Mouse (Mus musculus) embryonic facial prominence, embryonic 14.5 days (tissue): Measurements from ENCODE around the gene Pinlyp. TPM values are rescaled to one million over a fixed set of nuclear protein-coding genes. Genes with fewer than 3 reads are reported as not detected.

ENCODE experiments used
- ATAC-seq: fragments of 200-750 bp; cut with Nextera tagmentation; 2 replicates; pipeline ENCODE4 v1.8.0; 2017; ENCODE audit warnings: low read depth, moderate number of reproducible peaks, moderate TSS enrichment
- DNase-seq: peaks from one replicate; pipeline ENCODE4 v3.0.0-alpha.2; 2015; ENCODE audit warnings: low spot score
- H3K27ac ChIP-seq: fragments of 300-500 bp; sonication (generic); replicated peaks from 2 replicates; pipeline ENCODE4 v1.5.1; 2014; ENCODE audit warnings: low read depth, mild to moderate bottlenecking, low read length, moderate library complexity
- H3K27me3 ChIP-seq: fragments of 300-500 bp; sonication (generic); replicated peaks from 2 replicates; pipeline ENCODE4 v1.6.1; 2014; ENCODE audit warnings: low read length; ENCODE audit not compliant: control insufficient read depth, insufficient read depth
- H3K36me3 ChIP-seq: fragments of 300-500 bp; sonication (generic); 2 replicates; pipeline ENCODE4 v1.6.1; 2014; ENCODE audit warnings: low read length, mixed read lengths; ENCODE audit not compliant: control insufficient read depth, insufficient read depth
- H3K4me1 ChIP-seq: fragments of 300-500 bp; sonication (generic); 2 replicates; pipeline ENCODE4 v1.6.1; 2014; ENCODE audit warnings: antibody characterized with exemption, low read length; ENCODE audit not compliant: control insufficient read depth, insufficient read depth
- H3K4me2 ChIP-seq: fragments of 300-500 bp; sonication (generic); 2 replicates; pipeline ENCODE4 v1.6.1; 2014; ENCODE audit warnings: low read depth, mild to moderate bottlenecking, low read length, moderate library complexity, mixed read lengths
- H3K4me3 ChIP-seq: fragments of 300-500 bp; sonication (generic); 2 replicates; pipeline ENCODE4 v1.5.1; 2014; ENCODE audit warnings: low read depth, mild to moderate bottlenecking, low read length
- H3K9ac ChIP-seq: fragments of 300-500 bp; sonication (generic); 2 replicates; pipeline ENCODE4 v1.6.1; 2014; ENCODE audit warnings: low read depth, mild to moderate bottlenecking, low read length, moderate library complexity, mixed read lengths
- H3K9me3 ChIP-seq: fragments of 300-500 bp; sonication (generic); 2 replicates; pipeline ENCODE4 v1.6.1; 2016; ENCODE audit warnings: low read length; ENCODE audit not compliant: control insufficient read depth
- WGBS: fragments of 180-500 bp; shearing (Covaris S2); extraction: QIAGEN DNeasy Blood & Tissue Kit; methylation state at CpG from one replicate; pipeline ENCODE4 v1.1.7; 2014; 5-methylcytosine and 5-hydroxymethylcytosine counted together
- polyA plus RNA-seq: library from polyadenylated mRNA; unstranded; fragments of >200 nt; fragmentation: Nextera tagmentation; extraction: Ambion mirVana; gene quantifications from 2 replicates; pipeline ENCODE4 v1.2.1, GENCODE M21; 2014

The Pinlyp gene
- polyA plus RNA-seq, 1 experiment from 2014 or later = 1.5 TPM

- no peak for ATAC-seq
- WGBS = 82% methylated on average over 12 of the region's 12 CpGs
Observed at GRCm38 (mm10) chr7:24551985-24552759, 6.3 kb upstream of the Pinlyp start.

GRCm38 (mm10) chr7:24547534-24548036 is 1.7 kb upstream of the Pinlyp start:
- Histone ChIP-seq H3K4me3 (peak overlapping the region; percentile 85), H3K36me3 (peaks cover 35% of the 10 kb centered on the region), H3K9me3 (no peaks in the 10 kb centered on the region; the same call in 1 of the 2 replicates), H3K4me1 (peaks cover 8% of the 10 kb centered on the region; the same call in 1 of the 2 replicates), H3K9ac (peak overlapping the region; percentile 88), H3K4me2 (peak overlapping the region; percentile 83), H3K27me3 (no peaks in the 10 kb centered on the region), H3K27ac (peak overlapping the region; percentile 61)
- DNase-seq (no peak), ATAC-seq (no peak)
- WGBS = 31% methylated on average over 12 of the region's 13 CpGs

More at GRCm38 (mm10) chr7:24551985-24552759, 6.3 kb upstream of the Pinlyp start:
- DNase-seq = no peak
- H3K36me3 ChIP-seq = peaks cover 68% of the 10 kb centered on the region
- no peaks in the 10 kb centered on the region for H3K9me3 ChIP-seq
- H3K27me3 ChIP-seq = no peaks in the 10 kb centered on the region
- no peak overlapping the region for H3K4me2 ChIP-seq
- 0 out of 2 replicates have a peak, but pooled peaks cover 5% of the 10 kb centered on the region for H3K4me1 ChIP-seq
- H3K27ac ChIP-seq = no peak overlapping the region
- no peak overlapping the region for H3K9ac ChIP-seq
- no peak overlapping the region for H3K4me3 ChIP-seq

- Histone ChIP-seq H3K9me3 (no peaks in the 10 kb centered on the region; the same call in 1 of the 2 replicates), H3K9ac (peak overlapping the region; percentile 88), H3K27ac (peak overlapping the region; percentile 64), H3K27me3 (no peaks in the 10 kb centered on the region), H3K4me3 (peak overlapping the region; percentile 85), H3K36me3 (peaks cover 27% of the 10 kb centered on the region), H3K4me2 (peak overlapping the region; percentile 83), H3K4me1 (peaks cover 8% of the 10 kb centered on the region; the same call in 1 of the 2 replicates)
- ATAC-seq (peak; percentile 100), DNase-seq (peak; percentile 99)
- WGBS = under 1% methylated on average over 33 of the region's 57 CpGs
Observed at GRCm38 (mm10) chr7:24546634-24547389, 894 bp upstream of the Pinlyp start.

GRCm38 (mm10) chr7:24544506-24544905 is 1.4 kb downstream of the Pinlyp start:
- H3K27ac ChIP-seq = no peak overlapping the region
- H3K4me2 ChIP-seq = no peak overlapping the region
- H3K9ac ChIP-seq = no peak overlapping the region
- no peaks in the 10 kb centered on the region for H3K27me3 ChIP-seq
- DNase-seq = no peak
- peaks cover 8% of the 10 kb centered on the region; the same call in 1 of the 2 replicates for H3K4me1 ChIP-seq
- no peak for ATAC-seq
- no peaks in the 10 kb centered on the region; the same call in 1 of the 2 replicates for H3K9me3 ChIP-seq
- no peak overlapping the region for H3K4me3 ChIP-seq
- peaks cover 12% of the 10 kb centered on the region for H3K36me3 ChIP-seq
- WGBS = 83% methylated on average over 2 of the region's 2 CpGs

- Histone ChIP-seq H3K9me3 (no peaks in the 10 kb centered on the region; the same call in 1 of the 2 replicates), H3K4me3 (no peak overlapping the region), H3K4me2 (no peak overlapping the region), H3K27ac (no peak overlapping the region), H3K36me3 (peaks cover 18% of the 10 kb centered on the region), H3K9ac (no peak overlapping the region), H3K4me1 (no peaks in the 10 kb centered on the region), H3K27me3 (no peaks in the 10 kb centered on the region)
- DNase-seq (no peak), ATAC-seq (no peak)
- 91% methylated on average over 4 of the region's 4 CpGs for WGBS
Observed at GRCm38 (mm10) chr7:24539686-24540085, 6.2 kb downstream of the Pinlyp start.

- H3K4me3 ChIP-seq = no peak overlapping the region
- no peak overlapping the region for H3K27ac ChIP-seq
- WGBS = 83% methylated on average over 5 of the region's 5 CpGs
- DNase-seq (no peak), ATAC-seq (no peak)
- H3K36me3 ChIP-seq = peaks cover 28% of the 10 kb centered on the region
- H3K27me3 ChIP-seq = no peaks in the 10 kb centered on the region
- H3K9ac ChIP-seq = no peak overlapping the region
- no peaks in the 10 kb centered on the region for H3K9me3 ChIP-seq
- no peak overlapping the region for H3K4me2 ChIP-seq
- H3K4me1 ChIP-seq = no peaks in the 10 kb centered on the region
Observed at GRCm38 (mm10) chr7:24538701-24539100, 7.2 kb downstream of the Pinlyp start.

GRCm38 (mm10) chr7:24538154-24538553 is 7.8 kb downstream of the Pinlyp start:
- 46% methylated on average over 5 of the region's 5 CpGs for WGBS
- Histone ChIP-seq H3K9ac (no peak overlapping the region), H3K4me3 (no peak overlapping the region), H3K27me3 (no peaks in the 10 kb centered on the region; the same call in 1 of the 2 replicates), H3K9me3 (no peaks in the 10 kb centered on the region), H3K36me3 (peaks cover 34% of the 10 kb centered on the region), H3K27ac (no peak overlapping the region), H3K4me2 (no peak overlapping the region), H3K4me1 (no peaks in the 10 kb centered on the region)
- ATAC-seq = no peak
- DNase-seq = no peak

GRCm38 (mm10) chr7:24537591-24537990 is 8.3 kb downstream of the Pinlyp start:
- ATAC-seq = no peak

More at GRCm38 (mm10) chr7:24537591-24537990, 8.3 kb downstream of the Pinlyp start:
- peaks cover 36% of the 10 kb centered on the region for H3K36me3 ChIP-seq
- H3K9me3 ChIP-seq = no peaks in the 10 kb centered on the region
- DNase-seq = no peak
- H3K27ac ChIP-seq = no peak overlapping the region
- H3K4me3 ChIP-seq = no peak overlapping the region
- 0 out of 2 replicates have a peak, but pooled peaks cover under 1% of the 10 kb centered on the region for H3K4me1 ChIP-seq
- no peak overlapping the region for H3K9ac ChIP-seq
- no peak overlapping the region for H3K4me2 ChIP-seq
- WGBS = 74% methylated on average over 5 of the region's 5 CpGs
- no peaks in the 10 kb centered on the region; the same call in 1 of the 2 replicates for H3K27me3 ChIP-seq
